Mouse (Mus musculus) brain, embryonic 18.5 days (tissue): ENCODE data around the gene Chrna9.

Experiments used
- DNase-seq: peaks from one replicate; pipeline ENCODE4 v3.0.0-alpha.2; 2012; ENCODE audit warnings: low read depth, low spot score

Chrna9 gene

GRCm38 (mm10) chr5:65934783-65935182 is at the start of gene Chrna9:
TSS of gene Chrna9 (plus strand) at chr5:65934921.
- DNase-seq, result no peak

DNA sequence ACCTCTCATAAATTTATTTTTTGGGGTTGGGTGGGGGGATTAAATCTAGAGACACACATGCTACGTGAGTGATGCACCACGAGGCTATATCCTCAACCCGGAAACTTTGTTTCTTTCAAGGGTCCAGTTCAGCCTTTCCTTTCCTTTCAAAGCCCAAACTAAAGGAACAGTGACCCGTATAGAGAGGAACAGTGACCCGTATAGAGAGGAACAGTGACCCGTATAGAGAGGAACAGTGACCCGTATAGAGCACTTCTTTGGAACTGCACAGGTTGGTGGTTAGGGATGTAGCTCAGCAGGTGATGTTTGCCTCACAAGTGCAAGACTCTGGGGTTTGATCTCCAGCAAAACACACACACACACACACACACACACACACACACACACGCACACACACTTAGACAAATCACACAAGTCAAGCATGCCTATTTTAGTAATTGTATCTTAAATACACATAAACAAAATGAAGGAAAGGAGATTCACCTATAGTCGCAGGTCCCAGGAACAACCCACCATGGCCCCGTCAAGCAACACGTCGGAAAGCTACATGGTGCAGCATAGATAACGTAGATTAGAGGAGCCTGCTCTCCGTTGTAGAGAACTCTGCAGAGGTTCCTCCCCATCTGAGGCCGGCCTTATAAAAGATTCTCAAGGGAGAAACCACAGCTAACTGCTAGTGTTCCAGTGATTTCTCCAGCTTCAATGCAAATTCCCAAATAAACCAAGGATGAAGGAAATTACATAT is 48.9 kb upstream of the Chrna9 start:
- DNase-seq, result no peak

GRCm38 (mm10) chr5:65888102-65888501 is 46.6 kb upstream of the Chrna9 start:
- no peak for DNase-seq

GRCm38 (mm10) chr5:65888998-65889397 is 45.7 kb upstream of the Chrna9 start:
- no peak for DNase-seq

DNA sequence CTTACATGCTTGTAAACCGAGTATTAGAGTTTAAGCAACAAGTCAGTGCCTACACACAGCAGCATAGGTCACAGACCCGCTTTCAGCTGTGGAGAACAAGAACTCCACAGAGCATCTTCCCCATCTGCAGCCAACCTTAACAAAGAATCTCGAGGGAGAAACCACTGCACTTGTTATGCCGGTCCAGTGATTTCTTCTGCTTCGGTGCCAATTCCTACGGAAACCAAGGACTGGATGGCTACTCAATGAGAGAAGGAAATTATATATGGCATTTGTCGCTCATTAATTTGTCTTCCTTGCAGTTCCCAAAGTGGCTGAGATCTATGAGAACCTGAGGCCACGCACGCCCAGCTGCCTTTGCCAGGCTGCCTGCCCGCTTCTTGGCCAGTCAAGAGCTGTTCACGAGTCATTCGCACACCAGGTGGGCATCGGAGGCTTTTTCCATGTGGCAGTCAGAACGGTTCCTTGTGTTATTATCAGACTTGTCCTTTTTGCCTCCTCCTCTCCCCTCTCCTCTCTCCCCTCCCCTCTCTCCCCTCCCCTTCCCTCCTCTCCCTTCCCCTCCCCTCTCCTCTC is 43.4 kb upstream of the Chrna9 start:
- no peak for DNase-seq

DNA sequence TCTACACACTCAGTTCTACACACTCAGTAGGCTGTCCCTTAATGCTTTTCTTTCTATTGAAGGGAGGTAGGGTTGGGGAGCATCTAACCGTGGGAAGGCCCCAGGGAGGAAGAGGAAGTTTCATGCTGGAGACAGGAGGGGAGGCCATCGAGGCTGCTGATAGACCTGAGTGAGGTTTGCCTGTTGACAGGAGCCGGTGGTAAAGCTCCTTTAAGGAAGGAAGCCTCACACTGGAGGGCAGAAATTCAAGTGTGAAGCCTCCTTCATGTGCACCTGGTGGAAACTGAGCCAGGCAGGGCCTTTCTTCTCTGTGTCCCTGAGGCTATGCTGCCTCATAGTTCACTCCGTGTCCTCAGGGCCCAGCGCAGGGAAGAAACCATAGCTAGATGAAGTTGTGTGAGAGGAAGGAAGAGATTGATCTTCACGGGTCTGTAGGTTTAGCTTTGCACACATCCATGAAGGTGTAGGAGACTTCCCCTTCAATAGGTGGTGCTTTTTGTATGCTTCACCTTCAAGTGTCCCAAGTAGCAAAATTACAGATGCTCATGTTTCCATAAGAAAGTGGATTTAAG is 39.5 kb upstream of the Chrna9 start:
- DNase-seq, result no peak

GRCm38 (mm10) chr5:65895764-65896163 is 39.0 kb upstream of the Chrna9 start:
- no peak for DNase-seq

GRCm38 (mm10) chr5:65897731-65898130 is 37.0 kb upstream of the Chrna9 start:
- DNase-seq, result no peak

- no peak for DNase-seq
Observed at GRCm38 (mm10) chr5:65898683-65899082, 36.0 kb upstream of the Chrna9 start.

GRCm38 (mm10) chr5:65900113-65900512 is 34.6 kb upstream of the Chrna9 start:
- DNase-seq, result no peak

DNA sequence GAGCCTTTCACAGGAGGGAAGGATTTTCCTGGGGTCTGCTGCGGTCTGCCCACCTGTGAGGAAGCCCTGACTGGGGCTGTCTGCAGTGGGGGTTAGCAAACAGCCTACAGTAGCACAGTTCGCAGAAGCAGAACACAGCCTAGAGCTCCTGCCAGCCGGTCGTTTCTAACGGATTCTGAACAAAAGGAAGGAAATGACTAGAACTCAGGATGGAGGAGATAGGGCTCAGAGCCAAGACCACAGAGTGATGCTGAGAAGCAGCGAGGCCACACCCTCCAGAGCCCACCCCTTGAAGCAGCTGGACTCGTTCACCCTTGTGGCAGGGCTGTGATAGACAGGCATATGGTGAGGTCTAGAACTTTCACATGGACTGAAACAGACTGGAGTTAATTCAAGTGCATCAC is 33.9 kb upstream of the Chrna9 start:
- no peak for DNase-seq

DNA sequence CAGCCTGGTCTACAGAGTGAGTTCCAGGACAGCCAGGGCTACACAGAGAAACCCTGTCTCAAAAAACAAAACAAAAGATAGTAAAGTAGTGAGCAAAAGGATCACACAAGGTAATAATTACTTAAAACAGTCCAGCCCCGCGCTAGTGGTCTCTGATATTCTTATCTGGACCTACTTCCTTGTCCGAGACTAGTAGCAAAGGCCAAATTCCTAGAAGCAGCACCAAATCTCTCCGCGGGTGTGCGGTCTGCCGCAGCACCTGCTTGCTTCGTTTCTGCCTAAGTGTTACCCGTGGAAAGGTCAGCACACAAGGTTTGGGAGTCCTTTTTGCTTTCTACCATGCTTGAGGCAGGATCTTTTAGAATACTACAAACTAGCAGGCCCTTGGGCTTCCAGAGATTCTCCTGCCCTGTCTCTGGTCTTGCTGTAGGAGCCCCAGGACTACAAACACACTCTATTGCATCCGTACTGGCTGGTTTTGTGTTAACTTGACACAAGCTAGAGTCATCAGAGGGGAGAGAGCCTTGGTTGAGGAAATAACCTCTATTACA is 32.8 kb upstream of the Chrna9 start:
- DNase-seq, result no peak

- no peak for DNase-seq
Observed at GRCm38 (mm10) chr5:65902811-65903210, 31.9 kb upstream of the Chrna9 start.

- no peak for DNase-seq
Observed at GRCm38 (mm10) chr5:65904476-65904875, 30.2 kb upstream of the Chrna9 start.

DNA sequence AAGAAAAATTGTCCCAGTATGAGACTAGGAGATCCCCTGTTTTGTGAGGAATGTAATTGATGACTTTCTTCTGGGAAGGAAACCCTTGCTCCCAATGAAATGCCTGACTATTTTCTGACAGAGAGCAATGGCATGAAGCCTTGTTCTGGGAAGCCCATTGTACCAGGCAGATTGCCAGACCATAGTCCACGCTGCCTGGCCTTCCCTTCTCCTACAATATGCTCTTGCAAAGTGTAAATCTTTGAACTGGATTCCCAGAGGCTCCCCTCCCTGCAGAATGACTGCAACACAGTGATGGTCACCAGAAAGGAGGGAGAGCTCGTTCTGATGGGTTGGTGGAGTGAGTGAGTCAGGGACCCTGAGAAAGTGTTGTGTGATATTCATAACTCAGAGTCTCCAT is 26.0 kb upstream of the Chrna9 start:
- no peak for DNase-seq

DNA sequence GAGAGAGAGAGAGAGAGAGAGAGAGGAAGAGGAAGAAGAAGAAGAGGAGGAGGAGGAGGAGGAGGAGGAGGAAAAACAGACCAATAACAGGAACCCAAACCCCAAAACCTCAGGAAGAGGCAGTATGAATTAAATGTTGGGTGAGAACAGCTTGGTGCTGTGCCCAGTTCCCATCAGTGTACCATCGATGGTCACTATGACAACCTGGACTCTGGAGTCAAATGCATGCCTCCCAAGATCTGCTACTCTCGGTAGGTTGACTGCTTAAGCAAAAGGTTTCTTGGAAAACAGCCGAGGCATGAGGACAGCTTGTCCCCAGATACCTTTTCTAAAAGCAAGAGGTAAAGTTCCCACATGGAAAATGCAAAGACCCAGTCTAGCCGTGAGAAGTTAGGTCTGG is 25.4 kb upstream of the Chrna9 start:
- DNase-seq, result no peak

DNA sequence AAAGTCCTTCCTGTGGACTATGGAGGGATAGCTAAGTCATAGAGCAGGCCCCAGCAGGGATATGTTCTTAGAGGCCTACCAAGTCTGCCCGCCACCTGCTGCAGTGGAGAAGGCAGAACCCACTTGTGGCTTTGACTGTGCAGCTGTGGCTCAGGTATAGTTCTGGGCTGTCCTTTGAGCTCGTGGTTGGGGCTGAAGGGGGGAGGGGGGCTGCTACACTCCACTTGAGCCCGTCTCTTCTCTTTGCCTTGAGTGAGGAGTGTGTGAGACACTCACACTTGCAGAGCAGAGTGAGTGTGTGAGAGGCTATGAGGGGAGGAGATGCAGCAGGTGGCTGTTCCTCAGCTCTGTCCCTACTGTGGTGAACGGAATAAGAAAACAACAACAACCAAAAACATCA is 24.3 kb upstream of the Chrna9 start:
- no peak for DNase-seq

- no peak for DNase-seq
Observed at GRCm38 (mm10) chr5:65911676-65912075, 23.0 kb upstream of the Chrna9 start.

DNA sequence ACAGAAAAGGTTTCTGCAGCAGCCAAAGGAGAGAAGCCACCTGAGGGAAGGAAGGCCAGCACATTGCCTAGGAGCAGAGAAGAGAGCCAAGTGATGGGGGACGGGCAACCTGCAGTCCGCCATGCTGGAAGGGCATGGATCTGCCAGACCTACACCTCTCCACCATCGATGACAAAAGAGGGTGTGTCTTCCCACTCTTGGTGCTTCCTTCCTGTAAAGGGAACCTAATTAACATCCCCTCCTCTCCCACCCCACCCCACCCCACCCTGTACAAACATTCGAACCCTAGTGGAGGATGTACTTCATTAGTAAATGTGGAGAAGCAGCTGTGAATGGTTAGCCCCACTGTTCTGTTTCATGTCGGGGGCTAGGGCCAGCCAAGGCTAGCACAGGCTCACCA is 22.5 kb upstream of the Chrna9 start:
- no peak for DNase-seq

DNA sequence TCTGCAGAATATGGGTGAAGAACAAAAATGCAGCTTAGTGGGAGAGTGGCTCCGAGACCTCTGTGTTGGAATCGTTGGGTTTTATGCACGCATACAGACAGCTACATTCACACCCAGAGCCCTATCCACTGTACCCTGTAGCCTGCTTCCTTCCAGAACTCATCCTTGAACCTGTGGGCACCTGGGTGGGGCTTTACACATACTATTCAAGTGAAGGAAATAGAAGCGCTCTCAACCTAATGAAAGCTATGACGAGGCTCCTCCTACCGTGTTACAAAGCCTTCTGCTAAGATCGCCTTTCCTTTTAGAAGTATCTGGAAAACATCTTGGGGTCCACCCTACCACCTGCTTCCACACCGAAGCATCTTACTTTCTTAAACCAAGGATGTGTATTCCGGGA is 21.6 kb upstream of the Chrna9 start:
- DNase-seq, result no peak

DNA sequence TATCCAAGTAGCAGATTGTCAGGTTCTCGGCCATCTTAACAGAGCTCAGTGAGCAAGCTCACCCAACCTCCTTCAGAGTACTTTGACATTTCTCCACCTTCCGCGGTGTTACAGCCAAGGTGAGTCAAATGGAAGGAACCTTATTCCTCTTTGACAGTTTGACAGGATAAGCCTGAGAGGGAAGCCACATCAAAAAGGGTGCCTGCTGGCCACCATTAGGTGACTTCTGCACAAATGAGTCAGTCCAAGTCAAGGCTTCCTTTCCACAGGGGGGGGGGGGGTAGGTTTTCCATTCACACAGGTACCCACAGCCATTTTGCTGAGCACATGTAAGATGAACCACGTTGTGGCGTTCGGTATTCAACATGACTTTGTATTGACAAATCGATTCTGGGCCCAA is 20.4 kb upstream of the Chrna9 start:
- DNase-seq, result no peak

DNA sequence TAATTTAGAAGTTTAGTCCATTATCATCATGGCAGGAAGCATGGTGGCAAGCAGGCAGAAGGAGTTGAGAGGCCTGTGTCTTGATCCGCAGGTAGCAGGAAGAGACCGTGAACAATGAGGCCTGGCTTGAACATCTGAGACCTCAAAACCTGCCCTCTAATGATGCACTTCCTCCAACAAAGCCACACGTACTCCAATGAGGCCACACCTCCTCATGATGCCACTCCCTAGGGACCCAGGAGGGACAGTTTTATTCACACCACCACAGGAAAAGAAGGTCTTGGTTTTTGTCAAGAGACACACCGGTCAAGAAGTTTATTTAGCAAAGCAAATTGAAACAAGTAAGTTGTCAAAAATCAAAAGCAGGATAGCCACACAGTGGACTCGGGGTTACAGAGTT is 17.8 kb upstream of the Chrna9 start:
- DNase-seq, result no peak

- no peak for DNase-seq
Observed at GRCm38 (mm10) chr5:65918601-65919000, 16.1 kb upstream of the Chrna9 start.
